Mouse (Mus musculus): ENCODE results near the gene Timm50. TPM values are rescaled to one million over a fixed set of nuclear protein-coding genes. Genes with fewer than 3 reads are reported as not detected.
A peak's percentile ranks its signal among the peaks of the same experiment; 100 is the strongest.

The Timm50 gene
- polyA plus RNA-seq, 1 experiment from 2014 or later: 137 TPM

GRCm38 (mm10) chr7:28348601-28349000 is 36.7 kb upstream of the Timm50 start:
- ATAC-seq (ENCODE audit: insufficient read depth, low FRiP score, low read depth): no peak
- no peaks in the 10 kb centered on the region for H3K9me3 ChIP-seq
- peaks cover 8% of the 10 kb centered on the region for H3K36me3 ChIP-seq
- H3K27me3 ChIP-seq (replicated peaks): no peaks in the 10 kb centered on the region
- no peak overlapping the region for H3K27ac ChIP-seq
- WGBS: 83% methylated on average over 7 of the region's 7 CpGs
- H3K4me1 ChIP-seq: peaks cover 15% of the 10 kb centered on the region
- no peak overlapping the region for H3K4me3 ChIP-seq (replicated peaks)
- H3K4me2 ChIP-seq: no peak overlapping the region
- H3K9ac ChIP-seq: no peak overlapping the region

GRCm38 (mm10) chr7:28347746-28348145 is 35.9 kb upstream of the Timm50 start:
- no peak for ATAC-seq (ENCODE audit: insufficient read depth, low FRiP score, low read depth)
- Histone ChIP-seq H3K36me3 (no peaks in the 10 kb centered on the region), H3K27me3 (replicated peaks) (no peaks in the 10 kb centered on the region), H3K9me3 (no peaks in the 10 kb centered on the region), H3K27ac (no peak overlapping the region), H3K4me2 (no peak overlapping the region), H3K9ac (no peak overlapping the region), H3K4me1 (peaks cover 15% of the 10 kb centered on the region), H3K4me3 (replicated peaks) (no peak overlapping the region)
- 60% methylated on average over 3 of the region's 3 CpGs for WGBS

- no peaks in the 10 kb centered on the region for H3K36me3 ChIP-seq
- ATAC-seq (ENCODE audit: insufficient read depth, low FRiP score, low read depth): peak; percentile 13; the same call in 1 of the 2 replicates
- peaks cover 6% of the 10 kb centered on the region; the same call in 1 of the 2 replicates for H3K4me1 ChIP-seq
- no peaks in the 10 kb centered on the region for H3K9me3 ChIP-seq
- 3% methylated on average over 4 of the region's 4 CpGs for WGBS
- H3K27ac ChIP-seq: no peak overlapping the region
- H3K27me3 ChIP-seq (replicated peaks): no peaks in the 10 kb centered on the region
- H3K4me3 ChIP-seq (replicated peaks): no peak overlapping the region
- H3K9ac ChIP-seq: no peak overlapping the region
- H3K4me2 ChIP-seq: no peak overlapping the region
Observed at GRCm38 (mm10) chr7:28344637-28345036, 32.8 kb upstream of the Timm50 start.

GRCm38 (mm10) chr7:28341381-28341780 is 29.5 kb upstream of the Timm50 start:
- no peak overlapping the region for H3K9ac ChIP-seq
- no peak overlapping the region for H3K27ac ChIP-seq
- H3K4me2 ChIP-seq: no peak overlapping the region
- no peak overlapping the region for H3K4me3 ChIP-seq (replicated peaks)
- H3K9me3 ChIP-seq: no peaks in the 10 kb centered on the region
- no peaks in the 10 kb centered on the region for H3K27me3 ChIP-seq (replicated peaks)
- WGBS: 25% methylated on average over 7 of the region's 7 CpGs
- no peak for ATAC-seq (ENCODE audit: insufficient read depth, low FRiP score, low read depth)
- peaks cover 3% of the 10 kb centered on the region; the same call in 1 of the 2 replicates for H3K4me1 ChIP-seq
- no peaks in the 10 kb centered on the region for H3K36me3 ChIP-seq

GRCm38 (mm10) chr7:28339213-28339917 is 27.5 kb upstream of the Timm50 start:
- Histone ChIP-seq H3K27me3 (replicated peaks) (no peaks in the 10 kb centered on the region), H3K9ac (peak overlapping the region; percentile 45), H3K9me3 (no peaks in the 10 kb centered on the region), H3K4me3 (replicated peaks) (peak overlapping the region; percentile 65), H3K36me3 (0 out of 2 replicates have a peak, but pooled peaks cover 8% of the 10 kb centered on the region), H3K4me1 (peaks cover 3% of the 10 kb centered on the region; the same call in 1 of the 2 replicates), H3K27ac (peak overlapping the region; percentile 86), H3K4me2 (peak overlapping the region; percentile 61)
- WGBS: 75% methylated on average over 19 of the region's 19 CpGs
- no peak for ATAC-seq (ENCODE audit: insufficient read depth, low FRiP score, low read depth)

- Histone ChIP-seq H3K27me3 (replicated peaks) (no peaks in the 10 kb centered on the region), H3K4me2 (peak within 1 kb of the TSS; percentile 74), H3K4me3 (replicated peaks) (peak within 1 kb of the TSS; percentile 65)
Observed at GRCm38 (mm10) chr7:28338108-28338998, 26.5 kb upstream of the Timm50 start, which contains the start of gene Supt5. Supt5 (minus strand) TSS chr7:28338746.

GRCm38 (mm10) chr7:28335471-28335870 is 23.6 kb upstream of the Timm50 start:
- peaks cover 12% of the 10 kb centered on the region for H3K36me3 ChIP-seq
- H3K9ac ChIP-seq: no peak overlapping the region
- no peaks in the 10 kb centered on the region for H3K9me3 ChIP-seq
- no peak overlapping the region for H3K4me2 ChIP-seq
- WGBS: 82% methylated on average over 2 of the region's 2 CpGs
- no peak for ATAC-seq (ENCODE audit: insufficient read depth, low FRiP score, low read depth)
- no peaks in the 10 kb centered on the region for H3K27me3 ChIP-seq (replicated peaks)
- H3K27ac ChIP-seq: no peak overlapping the region
- no peak overlapping the region for H3K4me3 ChIP-seq (replicated peaks)
- H3K4me1 ChIP-seq: peaks cover 3% of the 10 kb centered on the region; the same call in 1 of the 2 replicates

More at GRCm38 (mm10) chr7:28338108-28338998, 26.5 kb upstream of the Timm50 start, which contains the start of gene Supt5:
- peaks cover 3% of the 10 kb centered on the region; the same call in 1 of the 2 replicates for H3K4me1 ChIP-seq
- no peaks in the 10 kb centered on the region for H3K9me3 ChIP-seq
- peak within 1 kb of the TSS; percentile 94 for H3K9ac ChIP-seq
- 0 out of 2 replicates have a peak, but pooled peaks cover 8% of the 10 kb centered on the region for H3K36me3 ChIP-seq
- WGBS: under 1% methylated on average over 77 of the region's 77 CpGs
- peak; percentile 98 for ATAC-seq (ENCODE audit: insufficient read depth, low FRiP score, low read depth)
- H3K27ac ChIP-seq: peak within 1 kb of the TSS; percentile 86

GRCm38 (mm10) chr7:28334534-28334933 is 22.7 kb upstream of the Timm50 start:
- Histone ChIP-seq H3K4me1 (peaks cover 3% of the 10 kb centered on the region; the same call in 1 of the 2 replicates), H3K27me3 (replicated peaks) (no peaks in the 10 kb centered on the region), H3K27ac (no peak overlapping the region), H3K9me3 (no peaks in the 10 kb centered on the region), H3K9ac (no peak overlapping the region), H3K4me2 (no peak overlapping the region), H3K36me3 (peaks cover 21% of the 10 kb centered on the region), H3K4me3 (replicated peaks) (no peak overlapping the region)
- 89% methylated on average over 4 of the region's 4 CpGs for WGBS
- no peak for ATAC-seq (ENCODE audit: insufficient read depth, low FRiP score, low read depth)

GRCm38 (mm10) chr7:28328260-28328659 is 16.4 kb upstream of the Timm50 start:
- Histone ChIP-seq H3K9ac (no peak overlapping the region), H3K9me3 (no peaks in the 10 kb centered on the region), H3K4me3 (replicated peaks) (no peak overlapping the region), H3K4me1 (no peaks in the 10 kb centered on the region), H3K4me2 (no peak overlapping the region), H3K36me3 (peaks cover 56% of the 10 kb centered on the region), H3K27me3 (replicated peaks) (no peaks in the 10 kb centered on the region), H3K27ac (no peak overlapping the region)
- no peak for ATAC-seq (ENCODE audit: insufficient read depth, low FRiP score, low read depth)
- WGBS: 95% methylated on average over 2 of the region's 2 CpGs

GRCm38 (mm10) chr7:28326457-28326856 is 14.6 kb upstream of the Timm50 start:
- Histone ChIP-seq H3K4me3 (replicated peaks) (no peak overlapping the region), H3K27me3 (replicated peaks) (no peaks in the 10 kb centered on the region), H3K4me1 (no peaks in the 10 kb centered on the region), H3K27ac (no peak overlapping the region), H3K36me3 (peaks cover 74% of the 10 kb centered on the region), H3K9me3 (no peaks in the 10 kb centered on the region), H3K4me2 (no peak overlapping the region), H3K9ac (no peak overlapping the region)
- WGBS: 82% methylated on average over 4 of the region's 4 CpGs
- ATAC-seq (ENCODE audit: insufficient read depth, low FRiP score, low read depth): no peak

GRCm38 (mm10) chr7:28325293-28325692 is 13.4 kb upstream of the Timm50 start:
- Histone ChIP-seq H3K9me3 (no peaks in the 10 kb centered on the region), H3K4me3 (replicated peaks) (no peak overlapping the region), H3K9ac (no peak overlapping the region), H3K36me3 (peaks cover 79% of the 10 kb centered on the region), H3K4me1 (no peaks in the 10 kb centered on the region), H3K4me2 (no peak overlapping the region), H3K27ac (no peak overlapping the region), H3K27me3 (replicated peaks) (no peaks in the 10 kb centered on the region)
- no peak for ATAC-seq (ENCODE audit: insufficient read depth, low FRiP score, low read depth)
- 96% methylated on average over 8 of the region's 8 CpGs for WGBS

All from stomach, embryonic 15.5 days (tissue).